Mouse (Mus musculus): Measurements from ENCODE around the gene Hecw2. TPM values are rescaled to one million over a fixed set of nuclear protein-coding genes. Genes with fewer than 3 reads are reported as not detected.

Hecw2 gene
- polyA plus RNA-seq, 1 experiment from 2014 or later, result 2.8 TPM

DNA sequence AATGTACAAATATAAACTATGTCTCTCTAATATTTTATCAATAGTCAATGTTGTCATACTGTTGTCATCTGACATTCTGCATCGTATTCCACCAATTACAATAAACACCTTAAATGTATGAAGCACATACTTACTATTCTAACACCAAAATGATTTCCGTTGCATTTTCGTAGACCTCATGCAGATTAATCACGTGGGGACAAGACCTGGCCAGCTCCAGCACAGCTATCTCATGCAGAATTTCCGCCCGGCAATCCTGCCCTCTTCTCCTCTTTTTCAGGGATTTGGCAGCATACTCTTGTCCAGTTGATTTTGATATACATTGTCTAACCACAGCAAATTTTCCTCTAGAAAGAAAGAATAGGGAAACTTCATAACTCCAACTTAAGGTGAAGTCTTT lies 423.5 kb downstream of the Hecw2 start:
- H3K9me3 ChIP-seq (replicated peaks; ENCODE audit: control insufficient read depth, low read length), result no peaks in the 10 kb centered on the region
- ATAC-seq (ENCODE audit: insufficient read depth, low FRiP score), result no peak

DNA sequence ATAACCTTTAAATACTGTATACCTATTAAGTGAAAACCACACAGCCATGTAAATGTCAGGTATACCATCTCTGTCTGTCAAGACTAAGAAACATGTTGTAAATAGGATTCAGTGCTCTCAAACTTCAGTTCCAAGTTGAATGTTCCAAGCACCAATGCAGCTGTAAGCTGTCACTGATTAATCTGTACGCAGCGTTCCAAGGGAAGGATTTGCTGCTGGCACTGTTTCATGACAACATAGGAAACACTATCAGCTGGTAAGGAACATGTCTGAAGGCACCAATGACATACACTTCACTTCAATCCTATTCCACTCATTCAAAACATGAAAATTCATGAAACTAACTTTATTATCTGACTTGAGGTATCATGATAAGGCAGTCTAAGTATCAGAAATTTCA lies 428.9 kb downstream of the Hecw2 start:
- no peak overlapping the region for H3K4me3 ChIP-seq (replicated peaks; ENCODE audit: low read length)
- no peaks in the 10 kb centered on the region for H3K36me3 ChIP-seq (ENCODE audit: control insufficient read depth, insufficient read depth, low read length)
- H3K4me2 ChIP-seq (ENCODE audit: low read depth, low read length), result no peak overlapping the region
- H3K27ac ChIP-seq (ENCODE audit: low read length), result no peak overlapping the region
- no peaks in the 10 kb centered on the region for H3K9me3 ChIP-seq (replicated peaks; ENCODE audit: control insufficient read depth, low read length)
- H3K27me3 ChIP-seq (ENCODE audit: control insufficient read depth, insufficient read depth, low read length), result no peaks in the 10 kb centered on the region
- WGBS, result 41% methylated on average over 2 of the region's 2 CpGs
- no peak overlapping the region for H3K9ac ChIP-seq (ENCODE audit: low read length)
- H3K4me1 ChIP-seq (ENCODE audit: control insufficient read depth, insufficient read depth, low read length), result no peaks in the 10 kb centered on the region
- no peak for ATAC-seq (ENCODE audit: insufficient read depth, low FRiP score)

More for the DNA sequence above, 423.5 kb downstream of the Hecw2 start:
- no peaks in the 10 kb centered on the region for H3K27me3 ChIP-seq (ENCODE audit: control insufficient read depth, insufficient read depth, low read length)
- no peak overlapping the region for H3K27ac ChIP-seq (ENCODE audit: low read length)
- no peak overlapping the region for H3K4me2 ChIP-seq (ENCODE audit: low read depth, low read length)
- 93% methylated on average over 6 of the region's 6 CpGs for WGBS
- no peaks in the 10 kb centered on the region for H3K4me1 ChIP-seq (ENCODE audit: control insufficient read depth, insufficient read depth, low read length)
- H3K36me3 ChIP-seq (ENCODE audit: control insufficient read depth, insufficient read depth, low read length), result no peaks in the 10 kb centered on the region
- H3K4me3 ChIP-seq (replicated peaks; ENCODE audit: low read length), result no peak overlapping the region
- no peak overlapping the region for H3K9ac ChIP-seq (ENCODE audit: low read length)

DNA sequence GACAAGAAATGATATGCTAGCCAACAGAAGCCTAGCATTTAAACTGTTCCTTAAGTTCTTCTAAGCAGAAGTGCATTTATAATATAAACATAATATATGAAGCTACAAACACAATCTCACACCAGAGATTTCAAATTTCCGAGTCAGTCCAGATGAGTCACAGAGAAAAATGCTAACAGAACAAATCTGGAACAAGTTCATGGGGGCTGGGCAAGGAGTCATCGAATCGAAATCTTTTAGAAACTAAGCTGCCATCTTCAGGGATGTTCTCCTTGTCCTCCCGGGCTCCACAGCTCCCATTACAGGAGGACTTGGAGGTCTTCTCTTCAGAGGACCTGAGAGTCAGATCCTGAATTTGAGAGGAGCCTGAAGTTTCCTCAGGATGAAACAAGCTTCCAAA lies 437.7 kb downstream of the Hecw2 start:
- H3K36me3 ChIP-seq (ENCODE audit: control insufficient read depth, insufficient read depth, low read length), result peaks cover 3% of the 10 kb centered on the region; the same call in 1 of the 2 replicates
- no peak overlapping the region for H3K9ac ChIP-seq (ENCODE audit: low read length)
- no peaks in the 10 kb centered on the region for H3K9me3 ChIP-seq (replicated peaks; ENCODE audit: control insufficient read depth, low read length)
- H3K27ac ChIP-seq (ENCODE audit: low read length), result no peak overlapping the region
- no peaks in the 10 kb centered on the region for H3K4me1 ChIP-seq (ENCODE audit: control insufficient read depth, insufficient read depth, low read length)
- no peak overlapping the region for H3K4me3 ChIP-seq (replicated peaks; ENCODE audit: low read length)
- H3K27me3 ChIP-seq (ENCODE audit: control insufficient read depth, insufficient read depth, low read length), result no peaks in the 10 kb centered on the region
- H3K4me2 ChIP-seq (ENCODE audit: low read depth, low read length), result no peak overlapping the region
- whole genome bisulfite sequencing, result 68% methylated on average over 4 of the region's 4 CpGs
- ATAC-seq (ENCODE audit: insufficient read depth, low FRiP score), result no peak

Small RNA genes lying within 50 kb of the gene (microRNA-seq; reads per million reads assigned to microRNA genes)
- gene Mir7681, result not detected

Other genes starting within 250 kb of the Hecw2 start
- 0.17 and 0.30 TPM in 2 replicates for gene Ccdc150, start 55.5 kb upstream of the Hecw2 start, polyA plus RNA-seq (2015; fragmentation: Nextera tagmentation; extraction: Ambion mirVana)
- gene Gtf3c3, start 243.8 kb upstream of the Hecw2 start, polyA plus RNA-seq (2015; fragmentation: Nextera tagmentation; extraction: Ambion mirVana), result 21.1 and 22.7 TPM in 2 replicates